8 mouse cellular contexts compared by ENCODE assay signal in the genomic region with DNA sequence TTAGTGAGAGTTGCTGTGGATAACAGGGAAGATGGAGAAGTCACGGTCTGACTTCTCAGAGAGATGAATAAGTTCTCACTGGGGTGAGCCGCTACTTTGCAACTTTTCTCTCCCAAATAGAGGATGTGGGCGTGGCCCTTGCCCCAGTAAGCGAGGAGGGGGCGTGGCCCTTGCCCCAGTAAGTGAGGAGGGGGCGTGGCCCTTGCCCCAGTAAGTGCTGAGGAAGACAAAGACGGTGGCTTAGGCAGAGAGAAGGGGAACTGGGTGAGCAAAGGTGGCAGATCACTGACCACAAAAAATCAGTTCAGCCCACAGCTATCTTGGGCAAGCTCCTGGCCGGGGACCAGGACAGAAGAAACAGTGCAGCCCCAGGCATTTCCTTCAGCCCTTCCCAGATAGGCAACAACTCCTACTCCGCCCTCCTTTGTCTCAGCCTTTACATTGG. TPM values are rescaled to one million over a fixed set of nuclear protein-coding genes. Genes with fewer than 3 reads are reported as not detected.
DNase-seq lines count a peak whose midpoint lies in the region; ATAC-seq lines count a peak whose summit lies in the region.

No protein-coding gene starts in this region.

- DNase-seq in frontal cortex, postnatal 10 days (ENCODE audit: low spot score in 2 of 2) = peak; percentile 50 to 61
- no peak for DNase-seq in frontal cortex, postnatal 25 days (ENCODE audit: low spot score in 2 of 2)
- peak; percentile 82 for DNase-seq in embryonic facial prominence, embryonic 10.5 days (ENCODE audit: low spot score)
- peak; percentile 77 to 79 for DNase-seq in lung, adult 18-20 months
- peak; percentile 72 for DNase-seq in neural tube, embryonic 11.5 days (ENCODE audit: low spot score)
- DNase-seq in thymus, adult 18-20 months = peak; percentile 83 to 90

- H3K4me1 ChIP-seq in embryonic facial prominence, embryonic 10.5 days = peaks cover 21% of the 10 kb centered on the region
- H3K4me1 ChIP-seq in heart, embryonic 13.5 days = peaks cover 36% of the 10 kb centered on the region
- H3K4me1 ChIP-seq in kidney, embryonic 15.5 days = peaks cover 23% of the 10 kb centered on the region
- no peaks in the 10 kb centered on the region for H3K4me1 ChIP-seq in neural tube, embryonic 11.5 days (ENCODE audit: control insufficient read depth, insufficient read depth, low read length)

- WGBS in embryonic facial prominence, embryonic 10.5 days = 19% methylated on average over 9 of the region's 9 CpGs
- WGBS in heart, embryonic 13.5 days = 18% methylated on average over 9 of the region's 9 CpGs
- 17% methylated on average over 9 of the region's 9 CpGs for WGBS in kidney, embryonic 15.5 days
- WGBS in neural tube, embryonic 11.5 days = 14% methylated on average over 9 of the region's 9 CpGs

- peak overlapping the region; percentile 60 for H3K27ac ChIP-seq in embryonic facial prominence, embryonic 10.5 days (replicated peaks)
- H3K27ac ChIP-seq in heart, embryonic 13.5 days (replicated peaks) = peak overlapping the region; percentile 83
- H3K27ac ChIP-seq in kidney, embryonic 15.5 days = peak overlapping the region; percentile 84
- no peak overlapping the region for H3K27ac ChIP-seq in neural tube, embryonic 11.5 days (ENCODE audit: low read depth, low read length)

- H3K9ac ChIP-seq in heart, embryonic 13.5 days = peak overlapping the region; percentile 41
- no peak overlapping the region for H3K9ac ChIP-seq in kidney, embryonic 15.5 days
- no peak overlapping the region for H3K9ac ChIP-seq in neural tube, embryonic 11.5 days (ENCODE audit: low read length)

- H3K4me2 ChIP-seq in heart, embryonic 13.5 days = peak overlapping the region; percentile 66
- peak overlapping the region; percentile 56 for H3K4me2 ChIP-seq in kidney, embryonic 15.5 days
- H3K4me2 ChIP-seq in neural tube, embryonic 11.5 days (ENCODE audit: low read depth) = peak overlapping the region; percentile 38

- no peaks in the 10 kb centered on the region for H3K27me3 ChIP-seq in embryonic facial prominence, embryonic 10.5 days (replicated peaks; ENCODE audit: low read depth, poor library complexity, severe bottlenecking)
- H3K27me3 ChIP-seq in heart, embryonic 13.5 days (replicated peaks) = no peaks in the 10 kb centered on the region
- H3K27me3 ChIP-seq in kidney, embryonic 15.5 days = no peaks in the 10 kb centered on the region
- H3K27me3 ChIP-seq in neural tube, embryonic 11.5 days (ENCODE audit: control insufficient read depth, insufficient read depth, low read length) = no peaks in the 10 kb centered on the region

- H3K4me3 ChIP-seq in embryonic facial prominence, embryonic 10.5 days = peak overlapping the region; percentile 41
- peak overlapping the region; percentile 38 for H3K4me3 ChIP-seq in heart, embryonic 13.5 days
- H3K4me3 ChIP-seq in kidney, embryonic 15.5 days (replicated peaks) = peak overlapping the region; percentile 27
- H3K4me3 ChIP-seq in neural tube, embryonic 11.5 days (ENCODE audit: low read depth, low read length) = peak overlapping the region; percentile 13; the same call in 1 of the 2 replicates

- H3K9me3 ChIP-seq in embryonic facial prominence, embryonic 10.5 days = no peaks in the 10 kb centered on the region
- H3K9me3 ChIP-seq in heart, embryonic 13.5 days = no peaks in the 10 kb centered on the region
- H3K9me3 ChIP-seq in kidney, embryonic 15.5 days (replicated peaks) = no peaks in the 10 kb centered on the region
- H3K9me3 ChIP-seq in neural tube, embryonic 11.5 days (ENCODE audit: control insufficient read depth, low read length) = no peaks in the 10 kb centered on the region

- ATAC-seq in heart, embryonic 13.5 days (ENCODE audit: extremely low read depth, insufficient number of reproducible peaks, low FRiP score, low TSS enrichment) = 0 out of 2 replicates have a peak, but pooled peaks have one; percentile 37
- ATAC-seq in kidney, embryonic 15.5 days (replicated peaks; ENCODE audit: low FRiP score) = peak; percentile 79
- ATAC-seq in neural tube, embryonic 11.5 days (ENCODE audit: insufficient read depth, low FRiP score, low TSS enrichment) = peak; percentile 82

- H3K36me3 ChIP-seq in embryonic facial prominence, embryonic 10.5 days (replicated peaks) = no peaks in the 10 kb centered on the region
- H3K36me3 ChIP-seq in heart, embryonic 13.5 days = no peaks in the 10 kb centered on the region
- H3K36me3 ChIP-seq in kidney, embryonic 15.5 days = no peaks in the 10 kb centered on the region
- no peaks in the 10 kb centered on the region for H3K36me3 ChIP-seq in neural tube, embryonic 11.5 days (ENCODE audit: control insufficient read depth, insufficient read depth, low read length)

RNA-seq across cellular contexts. Expression of gene Il6st, which starts 23.9 kb away (rescaled TPM):
- 23.6 and 24.2 TPM in 2 replicates for polyA plus RNA-seq in embryonic facial prominence, embryonic 10.5 days (2016; fragmentation: Nextera tagmentation; extraction: Ambion mirVana)
- 42.1 TPM in 2 replicates for polyA plus RNA-seq in heart, embryonic 13.5 days (2015; fragmentation: Nextera tagmentation; extraction: Ambion mirVana)
- polyA plus RNA-seq in kidney, embryonic 15.5 days (2015; fragmentation: Nextera tagmentation; extraction: Ambion mirVana) = 35.4 and 40.4 TPM in 2 replicates
- 33.1 and 37.3 TPM in 2 replicates for polyA plus RNA-seq in neural tube, embryonic 11.5 days (2014; fragmentation: Nextera tagmentation; extraction: Ambion mirVana)

Comparison
In these comparisons a context has a peak if more than half of its experiments do, and no peak if none do; other contexts are left out.
1. DNase-seq: peak in frontal cortex, postnatal 10 days (2 of 2), embryonic facial prominence, embryonic 10.5 days (single experiment), lung, adult 18-20 months (2 of 2), neural tube, embryonic 11.5 days (single experiment) and thymus, adult 18-20 months (2 of 2); none in frontal cortex, postnatal 25 days (0 of 2).
2. Peak in every context shown above with its lines, with median percentiles within 50 percentile points of each other: H3K4me3 ChIP-seq, ATAC-seq and H3K4me2 ChIP-seq.